Mouse (Mus musculus): ENCODE measurements around the gene Acvr1c. TPM values are rescaled to one million over a fixed set of nuclear protein-coding genes. Genes with fewer than 3 reads are reported as not detected.

The Acvr1c gene
- 18.7 TPM for polyA plus RNA-seq (2014; fragmentation: Illumina TruSeq; extraction: RNeasy Lipid Tissue Mini Kit (QIAGEN cat#74804); ENCODE audit: low read depth, low replicate concordance)

DNA sequence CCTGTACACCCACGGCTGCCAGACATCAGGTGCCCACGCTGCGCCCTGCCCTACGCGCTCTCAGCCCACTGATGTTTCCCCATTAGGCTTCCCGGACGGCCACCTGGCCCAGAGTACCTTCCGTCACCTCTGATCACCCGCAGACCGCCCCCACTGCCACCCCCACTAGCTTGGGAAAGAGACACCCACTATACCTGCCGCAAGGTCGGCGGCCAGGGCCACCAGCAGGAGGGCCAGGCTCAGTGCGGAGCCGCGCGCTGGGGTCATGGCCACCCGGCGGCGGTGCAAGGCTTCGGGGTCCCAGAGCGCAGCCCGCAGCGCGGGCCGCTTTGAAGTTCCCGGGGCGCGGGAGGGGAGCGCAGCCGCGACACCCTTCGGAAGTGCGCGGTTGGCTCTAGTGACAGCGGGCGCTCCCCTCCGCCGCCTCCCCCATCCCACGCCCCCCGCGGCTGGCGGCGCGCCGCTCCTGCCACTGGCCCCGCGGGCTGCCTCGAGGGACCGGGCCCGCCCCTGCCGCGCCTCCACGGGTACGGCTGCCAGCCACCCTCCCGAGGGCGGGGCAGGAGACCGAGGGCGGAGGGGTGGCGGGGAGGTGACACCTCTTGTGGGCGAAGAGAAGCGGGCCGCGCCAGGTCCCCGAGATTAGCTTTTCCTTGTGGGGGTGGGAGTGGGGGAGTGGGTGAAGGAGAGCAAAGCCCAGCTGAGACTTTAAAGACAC lies at the start of gene Acvr1c:
TSS of gene Acvr1c (minus strand) at position 482 of the 718 bp plus-strand sequence.

Other genes starting within 250 kb of the Acvr1c start
- gene Cytip, start 162.4 kb downstream of the Acvr1c start, polyA plus RNA-seq (2014; fragmentation: Illumina TruSeq; extraction: RNeasy Lipid Tissue Mini Kit (QIAGEN cat#74804); ENCODE audit: low read depth, low replicate concordance) = 18.2 TPM
- not detected for gene Gm17409, start 112.2 kb upstream of the Acvr1c start, polyA plus RNA-seq (2014; fragmentation: Illumina TruSeq; extraction: RNeasy Lipid Tissue Mini Kit (QIAGEN cat#74804); ENCODE audit: low read depth, low replicate concordance)
- 23.1 TPM for gene Acvr1, start 209.3 kb upstream of the Acvr1c start, polyA plus RNA-seq (2014; fragmentation: Illumina TruSeq; extraction: RNeasy Lipid Tissue Mini Kit (QIAGEN cat#74804); ENCODE audit: low read depth, low replicate concordance)
- 1.9 TPM for gene Upp2, start 209.4 kb upstream of the Acvr1c start, polyA plus RNA-seq (2014; fragmentation: Illumina TruSeq; extraction: RNeasy Lipid Tissue Mini Kit (QIAGEN cat#74804); ENCODE audit: low read depth, low replicate concordance)

Measured in sigmoid colon, adult 10 weeks (tissue).